Mouse (Mus musculus): ENCODE measurements at regions not wholly inside any gene's neighbourhood (a gene's known extent, or its start where the extent isn't known, plus 50 kb on each side); places are given as distances from the start of the nearest gene placed in this dataset.

DNA sequence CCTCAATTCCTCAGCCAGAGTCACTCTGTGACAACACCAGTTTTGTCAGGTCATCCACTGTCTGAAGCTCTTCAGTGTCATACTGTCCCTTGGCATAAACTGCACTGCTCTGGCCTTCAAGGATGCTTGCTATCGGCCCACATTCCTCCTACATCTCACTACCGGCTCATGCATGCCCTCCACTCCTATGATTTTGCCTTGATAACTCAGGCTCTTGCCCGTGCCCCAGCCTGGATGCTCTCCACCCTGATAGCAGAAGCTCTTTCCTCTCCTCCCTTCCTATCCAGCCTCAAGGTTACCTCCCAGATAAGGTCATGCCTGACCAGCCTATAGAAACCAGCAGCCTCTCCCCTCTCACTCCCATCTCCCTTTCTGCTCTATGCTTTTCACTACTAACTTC is 74.8 kb downstream of the Sox4 start:
- no peak for TF ChIP-seq POLR2A (IDR thresholded peaks at IDR 0.05; ENCODE audit: borderline replicate concordance, insufficient read depth, low read length)
- no peak for TF ChIP-seq CTCF (IDR thresholded peaks at IDR 0.05; ENCODE audit: borderline replicate concordance, insufficient read depth, low read depth, low read length)
